Mouse (Mus musculus): ENCODE measurements around the gene Gm42742. TPM values are rescaled to one million over a fixed set of nuclear protein-coding genes. Genes with fewer than 3 reads are reported as not detected.
A peak's percentile ranks its signal among the peaks of the same experiment; 100 is the strongest.

Gene Gm42742
- total and polyA plus RNA-seq, 3 experiments: 13.8 to 27.2 TPM; not detected in 1

- Histone ChIP-seq H3K27ac (ENCODE audit: control insufficient read depth, low read depth, low read length) (peak within 1 kb of the TSS; percentile 81), H3K36me3 (ENCODE audit: control insufficient read depth in 1 of 2, insufficient read depth in 2 of 2, low read length in 2 of 2) (peaks cover 0 to 16% of the 10 kb centered on the region in 2 experiments; a peak in 3 of 4 replicates)
- TF ChIP-seq GATA1 (IDR thresholded peaks at IDR 0.05; ENCODE audit: low read depth, low read length) (no peak), TAL1 (IDR thresholded peaks at IDR 0.05; ENCODE audit: low read length) (no peak), RCOR1 (IDR thresholded peaks at IDR 0.05; ENCODE audit: low read depth, low read length) (no peak; the same call in 1 of the 2 replicates), GABPA (IDR thresholded peaks at IDR 0.05; ENCODE audit: low read depth, low read length) (no peak), UBTF (IDR thresholded peaks at IDR 0.05; ENCODE audit: borderline replicate concordance, insufficient read depth, low read depth, low read length) (0 out of 2 replicates have a peak, but pooled peaks have one; percentile 31), CTCF (IDR thresholded peaks at IDR 0.05 in 2 of 3, conservative IDR thresholded peaks at IDR 0.05 in 1 of 3; ENCODE audit: control insufficient read depth in 1 of 3, insufficient read depth in 1 of 3, low read depth in 2 of 3, low read length in 3 of 3, poor library complexity in 1 of 3, severe bottlenecking in 1 of 3) (no peak), MEF2A (IDR thresholded peaks at IDR 0.05; ENCODE audit: extremely low read depth, insufficient replicate concordance, low read depth, low read length, poor library complexity, severe bottlenecking) (no peak; the same call in 1 of the 2 replicates), POLR2AphosphoS2 (IDR thresholded peaks at IDR 0.05; ENCODE audit: low read length) (peak; percentile 96), MAZ (IDR thresholded peaks at IDR 0.05; ENCODE audit: low read depth, low read length) (no peak), ELF1 (IDR thresholded peaks at IDR 0.05; ENCODE audit: low read depth, low read length) (peak; percentile 84), SIN3A (IDR thresholded peaks at IDR 0.05; ENCODE audit: low read length) (peak; percentile 83), CHD2 (IDR thresholded peaks at IDR 0.05; ENCODE audit: low read length) (peak; percentile 28; the same call in 1 of the 2 replicates), ZKSCAN1 (IDR thresholded peaks at IDR 0.05; ENCODE audit: low read depth, low read length) (0 out of 2 replicates have a peak, but pooled peaks have one; percentile 5), SMC3 (IDR thresholded peaks at IDR 0.05; ENCODE audit: low read depth, low read length) (no peak), CHD1 (IDR thresholded peaks at IDR 0.05; ENCODE audit: low read depth, low read length) (no peak), JUND (IDR thresholded peaks at IDR 0.05; ENCODE audit: low read depth, low read length) (no peak), POLR2A (IDR thresholded peaks at IDR 0.05; ENCODE audit: control insufficient read depth in 1 of 2, insufficient read depth in 1 of 2, low read depth in 1 of 2, low read length in 2 of 2, poor library complexity in 1 of 2) (peak; percentile 85 to 87), EP300 (IDR thresholded peaks at IDR 0.05; ENCODE audit: low read depth in 1 of 2, low read length in 2 of 2) (peak; percentile 6 to 27; a peak in 1 of 4 replicates), MAX (IDR thresholded peaks at IDR 0.05; ENCODE audit: low read length) (no peak), MXI1 (IDR thresholded peaks at IDR 0.05; ENCODE audit: low read depth, low read length) (peak; percentile 74; the same call in 1 of the 2 replicates), TBP (IDR thresholded peaks at IDR 0.05; ENCODE audit: low read depth, low read length) (peak; percentile 89), MYC (IDR thresholded peaks at IDR 0.05; ENCODE audit: low read depth, low read length) (no peak), NRF1 (IDR thresholded peaks at IDR 0.05; ENCODE audit: insufficient read depth, low read depth, low read length, poor library complexity, severe bottlenecking) (no peak), E2F4 (IDR thresholded peaks at IDR 0.05; ENCODE audit: borderline replicate concordance, low read depth, low read length) (peak; percentile 77; the same call in 1 of the 2 replicates), USF1 (IDR thresholded peaks at IDR 0.05; ENCODE audit: low read depth, low read length) (no peak), MYB (IDR thresholded peaks at IDR 0.05; ENCODE audit: low read depth, low read length) (peak; percentile 52; the same call in 1 of the 2 replicates), KAT2A (conservative IDR thresholded peaks at IDR 0.05; ENCODE audit: low read depth, low read length) (peak; percentile 50; the same call in 1 of the 2 replicates), RAD21 (IDR thresholded peaks at IDR 0.05; ENCODE audit: low read depth, low read length) (no peak), HCFC1 (IDR thresholded peaks at IDR 0.05; ENCODE audit: low read depth, low read length) (peak; percentile 83), ETS1 (IDR thresholded peaks at IDR 0.05; ENCODE audit: low read depth, low read length) (0 out of 2 replicates have a peak, but pooled peaks have one; percentile 29), TCF12 (IDR thresholded peaks at IDR 0.05; ENCODE audit: low read depth, low read length) (peak; percentile 31; the same call in 1 of the 2 replicates), ZNF384 (IDR thresholded peaks at IDR 0.05; ENCODE audit: low read depth, low read length) (no peak), USF2 (IDR thresholded peaks at IDR 0.05; ENCODE audit: borderline replicate concordance in 1 of 2, insufficient read depth in 1 of 2, low read depth in 1 of 2, low read length in 2 of 2) (no peak), MAFK (IDR thresholded peaks at IDR 0.05; ENCODE audit: borderline replicate concordance, low read depth, low read length) (no peak), ZC3H11A (IDR thresholded peaks at IDR 0.05; ENCODE audit: low read depth, low read length) (no peak)
Observed at GRCm38 (mm10) chr7:127041851-127042672, 21.2 kb upstream of the Gm42742 start, which contains the start of gene Kif22. Gene Kif22 (minus strand): TSS chr7:127042471.

More at GRCm38 (mm10) chr7:127041851-127042672, 21.2 kb upstream of the Gm42742 start, which contains the start of gene Kif22:
- H3K9ac ChIP-seq (ENCODE audit: control insufficient read depth, low read depth, low read length, poor library complexity, severe bottlenecking): peak within 1 kb of the TSS; percentile 92
- H3K27me3 ChIP-seq (ENCODE audit: control insufficient read depth in 1 of 2, insufficient read depth in 2 of 2, low read length in 2 of 2): no peaks in the 10 kb centered on the region
- peak within 1 kb of the TSS; percentile 77 to 95 for H3K4me3 ChIP-seq (ENCODE audit: control insufficient read depth in 1 of 2, insufficient read depth in 1 of 2, low read depth in 2 of 2, low read length in 2 of 2)
- DNase-seq (ENCODE audit: low read depth, low spot score): peak; percentile 94
- H3K79me2 ChIP-seq (ENCODE audit: control insufficient read depth, insufficient read depth, low read length, poor library complexity): peaks cover 31% of the 10 kb centered on the region
- peaks cover 2 to 18% of the 10 kb centered on the region in 2 experiments; a peak in 3 of 4 replicates for H3K4me1 ChIP-seq (ENCODE audit: control insufficient read depth in 1 of 2, insufficient read depth in 2 of 2, low read length in 2 of 2)
- no peaks in the 10 kb centered on the region for H3K9me3 ChIP-seq (replicated peaks; ENCODE audit: insufficient read depth, low read length)

Data from MEL (cell line).